Mouse (Mus musculus) retina, postnatal 7 days (tissue): ENCODE measurements around the gene Gabra5.

Source experiments
- DNase-seq: peaks from one replicate; pipeline ENCODE4 v3.0.0-alpha.2; 2012; ENCODE audit warnings: low read depth, low spot score

The Gabra5 gene

GRCm38 (mm10) chr7:57386517-57387340, 123.1 kb downstream of the Gabra5 start, which contains the start of gene Gabrg3:
Gabrg3 (minus strand) TSS chr7:57387188.
- peak; percentile 36 for DNase-seq

GRCm38 (mm10) chr7:57384112-57384511, 125.7 kb downstream of the Gabra5 start:
- DNase-seq, result peak; percentile 30

- DNase-seq, result no peak
Observed at GRCm38 (mm10) chr7:57366013-57366390, 143.9 kb downstream of the Gabra5 start.

- DNase-seq, result no peak
Observed at GRCm38 (mm10) chr7:57365134-57366012, 144.5 kb downstream of the Gabra5 start.

GRCm38 (mm10) chr7:57363812-57364211, 146.0 kb downstream of the Gabra5 start:
- no peak for DNase-seq

- no peak for DNase-seq
Observed at GRCm38 (mm10) chr7:57357871-57358540, 151.9 kb downstream of the Gabra5 start.
